Mouse (Mus musculus): ENCODE data around the gene Chic1. TPM values are rescaled to one million over a fixed set of nuclear protein-coding genes. Genes with fewer than 3 reads are reported as not detected.

The Chic1 gene
- total and polyA plus RNA-seq, 2 experiments from 2014 or later: 5.1 to 9.7 TPM

DNA sequence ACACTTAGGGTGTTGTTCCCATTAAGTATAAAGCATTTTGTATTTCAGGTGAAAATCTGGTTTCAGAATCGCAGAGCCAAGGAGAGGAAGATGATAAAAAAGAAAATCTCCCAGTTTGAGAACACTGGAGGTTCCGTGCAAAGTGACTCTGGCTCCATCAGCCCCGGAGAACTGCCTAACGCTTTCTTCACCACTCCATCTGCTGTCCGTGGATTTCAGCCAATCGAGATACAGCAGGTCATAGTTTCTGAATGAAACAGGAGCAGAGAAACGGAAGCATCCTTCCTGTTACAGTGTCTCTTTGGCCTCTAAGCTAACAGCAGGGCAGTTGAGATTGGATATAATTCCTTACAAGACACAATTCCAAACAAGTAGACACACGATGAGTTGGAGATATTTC is 26.9 kb upstream of the Chic1 start:
- Histone ChIP-seq H3K9ac (replicated peaks; ENCODE audit: low read length, poor library complexity, severe bottlenecking) (no peak overlapping the region), H3K36me3 (ENCODE audit: insufficient read depth, low read length) (no peaks in the 10 kb centered on the region), H3K4me3 (ENCODE audit: low read depth, low read length) (no peak overlapping the region), H3K9me3 (ENCODE audit: low read length) (no peaks in the 10 kb centered on the region), H3K4me2 (ENCODE audit: low read depth, low read length, poor library complexity, severe bottlenecking) (no peak overlapping the region), H3K27me3 (ENCODE audit: insufficient read depth, low read length) (peaks cover 16% of the 10 kb centered on the region), H3K27ac (ENCODE audit: low read depth, low read length) (no peak overlapping the region), H3K4me1 (ENCODE audit: insufficient read depth, low read length) (no peaks in the 10 kb centered on the region)
- ATAC-seq (ENCODE audit: low FRiP score) (no peak), DNase-seq (ENCODE audit: low spot score) (peak; percentile 5)
- 70% methylated on average over 8 of the region's 8 CpGs for WGBS
- TF ChIP-seq CTCF (IDR thresholded peaks at IDR 0.05): no peak

DNA sequence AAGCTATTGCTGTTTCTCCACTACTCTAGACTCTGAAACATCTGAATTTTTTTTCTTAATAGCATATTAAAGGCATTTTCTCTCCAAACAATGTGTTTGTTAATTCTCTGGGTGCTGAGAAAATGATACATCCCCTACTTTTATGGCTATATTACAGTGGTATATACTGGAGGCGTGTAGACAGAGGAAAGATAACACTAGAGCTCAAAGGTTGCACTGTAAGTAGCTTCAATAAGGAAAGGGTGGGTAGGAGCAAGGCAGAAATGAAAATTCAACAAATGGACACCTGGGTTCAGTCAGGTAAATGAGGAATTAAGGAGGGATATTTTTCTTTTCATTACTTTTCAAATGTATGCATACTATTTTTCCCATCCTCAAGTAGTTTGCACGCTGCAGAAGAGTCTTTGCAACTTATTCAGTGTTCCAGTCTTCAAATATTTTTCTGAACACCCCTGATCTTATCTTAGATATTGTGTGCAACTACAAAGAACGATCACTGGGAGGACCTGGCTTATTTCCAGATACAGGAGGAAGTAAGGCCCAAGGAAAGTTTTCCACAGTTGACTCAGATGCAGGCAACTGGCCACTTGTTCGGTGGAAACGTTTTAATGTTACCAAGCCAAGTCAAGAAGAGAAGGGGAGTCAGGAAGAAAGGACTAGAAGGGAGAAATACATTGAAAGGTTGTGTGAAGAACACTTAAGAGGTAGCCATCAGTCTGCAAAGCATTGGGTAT is 25.0 kb upstream of the Chic1 start:
- DNase-seq (ENCODE audit: low spot score) (no peak), ATAC-seq (ENCODE audit: low FRiP score) (no peak)
- Histone ChIP-seq H3K9ac (replicated peaks; ENCODE audit: low read length, poor library complexity, severe bottlenecking) (no peak overlapping the region), H3K4me3 (ENCODE audit: low read depth, low read length) (no peak overlapping the region), H3K27ac (ENCODE audit: low read depth, low read length) (no peak overlapping the region), H3K4me1 (ENCODE audit: insufficient read depth, low read length) (no peaks in the 10 kb centered on the region), H3K4me2 (ENCODE audit: low read depth, low read length, poor library complexity, severe bottlenecking) (no peak overlapping the region), H3K9me3 (ENCODE audit: low read length) (no peaks in the 10 kb centered on the region), H3K36me3 (ENCODE audit: insufficient read depth, low read length) (no peaks in the 10 kb centered on the region), H3K27me3 (ENCODE audit: insufficient read depth, low read length) (peaks cover 8% of the 10 kb centered on the region; the same call in 1 of the 2 replicates)
- no peak for TF ChIP-seq CTCF (IDR thresholded peaks at IDR 0.05)
- 70% methylated on average over 5 of the region's 5 CpGs for WGBS

DNA sequence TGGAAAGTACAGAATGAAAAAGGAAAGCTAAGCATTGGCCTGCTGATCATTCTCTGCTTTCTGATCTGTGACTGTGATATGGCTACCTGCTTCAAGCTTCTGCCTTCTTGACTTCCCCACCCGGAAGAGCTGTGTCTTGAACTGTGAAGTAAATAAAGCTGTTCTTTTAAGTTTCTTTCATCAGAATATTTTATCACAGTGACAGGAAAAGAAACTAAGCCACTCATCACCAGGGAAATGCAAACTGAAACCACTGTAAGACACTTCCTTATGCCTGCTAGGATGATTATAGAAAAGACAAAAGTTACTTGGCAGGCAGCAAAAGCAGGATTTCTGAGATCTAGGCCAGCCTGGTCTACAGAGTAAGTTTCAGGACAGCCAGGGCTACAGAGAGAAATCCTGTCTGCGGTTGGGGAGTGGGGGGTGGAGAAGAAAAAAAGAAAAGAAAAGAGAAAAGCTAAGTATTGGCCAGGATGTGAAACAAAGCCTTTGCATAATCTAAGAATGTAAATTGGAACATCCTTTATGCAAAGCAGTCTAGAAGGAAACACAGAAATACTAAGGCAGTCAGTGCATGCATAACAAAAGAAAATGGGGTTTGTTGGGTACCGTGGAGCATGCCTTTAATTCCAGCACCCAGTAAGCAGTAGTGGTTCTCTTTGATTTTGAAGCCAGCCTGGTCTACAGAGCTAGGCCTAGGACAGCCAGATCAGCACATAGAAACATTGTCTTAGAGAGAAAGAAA is 14.7 kb upstream of the Chic1 start:
- DNase-seq (ENCODE audit: low spot score) (no peak), ATAC-seq (ENCODE audit: low FRiP score) (no peak)
- Histone ChIP-seq H3K4me3 (ENCODE audit: low read depth, low read length) (no peak overlapping the region), H3K4me1 (ENCODE audit: insufficient read depth, low read length) (no peaks in the 10 kb centered on the region), H3K9ac (replicated peaks; ENCODE audit: low read length, poor library complexity, severe bottlenecking) (no peak overlapping the region), H3K4me2 (ENCODE audit: low read depth, low read length, poor library complexity, severe bottlenecking) (no peak overlapping the region), H3K9me3 (ENCODE audit: low read length) (no peaks in the 10 kb centered on the region), H3K27me3 (ENCODE audit: insufficient read depth, low read length) (peaks cover 9% of the 10 kb centered on the region), H3K27ac (ENCODE audit: low read depth, low read length) (no peak overlapping the region), H3K36me3 (ENCODE audit: insufficient read depth, low read length) (no peaks in the 10 kb centered on the region)
- no peak for TF ChIP-seq CTCF (IDR thresholded peaks at IDR 0.05)
- 57% methylated on average over 3 of the region's 3 CpGs for WGBS

DNA sequence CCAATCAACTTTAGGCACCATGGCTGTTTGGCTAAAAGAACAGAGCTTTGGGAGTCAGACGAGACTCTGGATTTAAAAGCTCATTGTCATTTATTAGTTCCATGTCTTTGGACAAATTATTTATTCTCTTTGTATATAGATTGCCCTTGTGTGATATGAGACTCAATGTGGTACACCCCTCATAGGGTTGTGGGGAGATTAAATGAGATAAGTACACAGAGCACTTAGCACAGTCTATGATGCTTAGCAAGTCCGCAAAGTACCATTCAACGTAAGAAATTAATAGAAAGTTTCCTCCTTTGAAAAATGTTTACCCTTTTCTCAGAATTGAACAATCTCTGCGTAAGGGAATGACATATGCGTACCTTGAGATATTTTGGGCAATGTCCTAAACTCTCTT is 492 bp upstream of the Chic1 start:
- Histone ChIP-seq H3K9ac (replicated peaks; ENCODE audit: low read length, poor library complexity, severe bottlenecking) (no peak overlapping the region), H3K4me1 (ENCODE audit: insufficient read depth, low read length) (no peaks in the 10 kb centered on the region), H3K27me3 (ENCODE audit: insufficient read depth, low read length) (peaks cover 20% of the 10 kb centered on the region; the same call in 1 of the 2 replicates), H3K4me2 (ENCODE audit: low read depth, low read length, poor library complexity, severe bottlenecking) (peak overlapping the region; percentile 35), H3K36me3 (ENCODE audit: insufficient read depth, low read length) (no peaks in the 10 kb centered on the region), H3K27ac (ENCODE audit: low read depth, low read length) (no peak overlapping the region), H3K4me3 (ENCODE audit: low read depth, low read length) (peak overlapping the region; percentile 54), H3K9me3 (ENCODE audit: low read length) (no peaks in the 10 kb centered on the region)
- WGBS: 34% methylated on average over 5 of the region's 5 CpGs
- DNase-seq (ENCODE audit: low spot score) (no peak), ATAC-seq (ENCODE audit: low FRiP score) (no peak; the same call in 1 of the 2 replicates)
- TF ChIP-seq CTCF (IDR thresholded peaks at IDR 0.05): no peak

DNA sequence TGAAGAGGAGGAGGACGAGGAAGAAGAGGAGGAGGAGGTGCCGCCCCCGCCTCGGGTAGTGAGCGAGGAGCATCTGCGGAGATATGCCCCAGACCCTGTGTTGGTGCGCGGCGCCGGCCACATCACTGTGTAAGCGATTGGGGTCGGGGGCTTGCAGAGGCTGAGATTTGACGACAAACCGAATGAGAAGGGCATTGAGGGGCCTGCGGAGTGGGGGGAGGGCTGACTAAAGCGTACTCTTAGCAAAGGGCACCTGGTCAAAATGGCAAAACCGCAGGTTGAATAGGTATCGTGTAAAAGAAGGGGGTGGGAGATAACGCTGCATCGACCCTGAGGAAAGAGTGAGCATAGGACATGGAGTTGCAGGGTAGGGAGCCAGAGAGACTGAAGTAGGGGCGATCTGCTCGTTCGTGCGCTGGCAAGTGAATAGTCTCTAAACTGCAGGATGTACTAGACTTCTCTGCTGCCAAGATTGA is 523 bp downstream of the Chic1 start:
- 14% methylated on average over 24 of the region's 24 CpGs for WGBS
- Histone ChIP-seq H3K9ac (replicated peaks; ENCODE audit: low read length, poor library complexity, severe bottlenecking) (peak overlapping the region; percentile 81), H3K27me3 (ENCODE audit: insufficient read depth, low read length) (peaks cover 20% of the 10 kb centered on the region; the same call in 1 of the 2 replicates), H3K36me3 (ENCODE audit: insufficient read depth, low read length) (no peaks in the 10 kb centered on the region), H3K9me3 (ENCODE audit: low read length) (no peaks in the 10 kb centered on the region), H3K4me1 (ENCODE audit: insufficient read depth, low read length) (no peaks in the 10 kb centered on the region), H3K4me3 (ENCODE audit: low read depth, low read length) (peak overlapping the region; percentile 54), H3K27ac (ENCODE audit: low read depth, low read length) (peak overlapping the region; percentile 74), H3K4me2 (ENCODE audit: low read depth, low read length, poor library complexity, severe bottlenecking) (peak overlapping the region; percentile 44)
- DNase-seq (ENCODE audit: low spot score) (peak; percentile 10), ATAC-seq (ENCODE audit: low FRiP score) (peak; percentile 74)
- TF ChIP-seq CTCF (IDR thresholded peaks at IDR 0.05): no peak

DNA sequence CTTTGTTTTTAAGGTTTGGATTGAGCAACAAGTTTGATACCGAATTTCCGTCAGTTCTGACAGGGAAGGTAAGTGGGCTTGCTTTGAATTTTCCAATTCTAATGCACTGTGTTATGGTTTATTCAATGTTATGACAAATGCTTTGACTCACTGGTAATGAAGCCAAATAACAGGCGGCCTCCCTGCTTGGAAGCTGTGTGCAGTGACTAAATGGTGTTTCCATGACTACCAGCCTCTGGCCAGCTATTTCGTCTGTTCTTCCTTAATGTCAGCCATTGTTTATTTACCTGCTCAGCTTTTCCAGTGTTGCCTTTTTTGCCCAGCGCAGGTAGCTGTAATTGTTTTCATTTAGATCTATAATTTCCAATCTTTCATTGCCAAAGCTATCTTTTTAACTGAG is 9.9 kb downstream of the Chic1 start:
- peaks cover 4% of the 10 kb centered on the region; the same call in 1 of the 2 replicates for H3K27me3 ChIP-seq (ENCODE audit: insufficient read depth, low read length)
- WGBS: 49% methylated on average over 5 of the region's 5 CpGs
- no peaks in the 10 kb centered on the region for H3K9me3 ChIP-seq (ENCODE audit: low read length)
- no peak overlapping the region for H3K27ac ChIP-seq (ENCODE audit: low read depth, low read length)
- H3K4me3 ChIP-seq (ENCODE audit: low read depth, low read length): no peak overlapping the region
- no peak for ATAC-seq (ENCODE audit: low FRiP score)
- no peaks in the 10 kb centered on the region for H3K4me1 ChIP-seq (ENCODE audit: insufficient read depth, low read length)
- no peak for TF ChIP-seq CTCF (IDR thresholded peaks at IDR 0.05)
- peak; percentile 58 for DNase-seq (ENCODE audit: low spot score)
- no peak overlapping the region for H3K9ac ChIP-seq (replicated peaks; ENCODE audit: low read length, poor library complexity, severe bottlenecking)
- no peak overlapping the region for H3K4me2 ChIP-seq (ENCODE audit: low read depth, low read length, poor library complexity, severe bottlenecking)
- H3K36me3 ChIP-seq (ENCODE audit: insufficient read depth, low read length): no peaks in the 10 kb centered on the region

Measured in midbrain, postnatal 0 days (tissue).